Mouse (Mus musculus): Measurements from ENCODE around the gene Nxn. TPM values are rescaled to one million over a fixed set of nuclear protein-coding genes. Genes with fewer than 3 reads are reported as not detected.

Nxn gene
- polyA plus RNA-seq, 1 experiment, result 24.7 TPM

GRCm38 (mm10) chr11:76397650-76398311, 1.2 kb downstream of the Nxn start:
- WGBS, result 2% methylated on average over 26 of the region's 26 CpGs
- Histone ChIP-seq H3K4me1 (replicated peaks; ENCODE audit: control insufficient read depth, insufficient read depth, low read length) (peaks cover 13% of the 10 kb centered on the region), H3K36me3 (ENCODE audit: control insufficient read depth, insufficient read depth, low read length) (no peaks in the 10 kb centered on the region), H3K27ac (ENCODE audit: control insufficient read depth, insufficient read depth, low read length) (no peak overlapping the region), H3K4me3 (ENCODE audit: control insufficient read depth, insufficient read depth, low read length) (peak overlapping the region; percentile 77), H3K27me3 (ENCODE audit: control insufficient read depth, insufficient read depth, low read length) (no peaks in the 10 kb centered on the region)
- DNase-seq, result peak; percentile 21
- no peak for TF ChIP-seq POLR2A (IDR thresholded peaks at IDR 0.05; ENCODE audit: control insufficient read depth, extremely low read depth, insufficient read depth, low read length, poor library complexity)
- no peak for TF ChIP-seq CTCF (IDR thresholded peaks at IDR 0.05; ENCODE audit: borderline replicate concordance, control insufficient read depth, extremely low read depth, insufficient read depth, low read length, poor library complexity)

DNA sequence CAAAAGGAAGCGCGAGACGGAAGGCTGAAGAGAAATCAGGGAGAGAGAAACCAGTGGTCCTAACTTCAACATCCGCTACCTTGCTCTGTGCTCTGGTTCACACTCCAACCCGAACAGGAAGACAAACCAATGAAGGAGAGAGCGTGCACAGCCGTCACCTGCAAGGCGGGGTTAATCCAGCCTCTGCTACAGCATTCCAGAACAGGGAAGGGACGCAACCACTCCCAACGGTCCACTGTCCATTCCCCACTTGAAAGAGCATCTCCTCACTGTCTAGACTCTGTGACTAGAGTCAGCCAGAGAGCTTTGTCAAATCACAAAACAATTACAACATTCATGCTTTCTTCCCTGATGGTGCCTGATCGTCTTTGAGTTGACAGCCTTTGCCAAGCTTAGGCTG, 5.9 kb downstream of the Nxn start:
- H3K4me3 ChIP-seq (ENCODE audit: control insufficient read depth, insufficient read depth, low read length), result no peak overlapping the region
- no peaks in the 10 kb centered on the region for H3K27me3 ChIP-seq (ENCODE audit: control insufficient read depth, insufficient read depth, low read length)
- H3K4me1 ChIP-seq (replicated peaks; ENCODE audit: control insufficient read depth, insufficient read depth, low read length), result peaks cover 7% of the 10 kb centered on the region; the same call in 1 of the 2 replicates
- no peaks in the 10 kb centered on the region for H3K36me3 ChIP-seq (ENCODE audit: control insufficient read depth, insufficient read depth, low read length)
- no peak for DNase-seq
- TF ChIP-seq CTCF (IDR thresholded peaks at IDR 0.05; ENCODE audit: borderline replicate concordance, control insufficient read depth, extremely low read depth, insufficient read depth, low read length, poor library complexity) (no peak), POLR2A (IDR thresholded peaks at IDR 0.05; ENCODE audit: control insufficient read depth, extremely low read depth, insufficient read depth, low read length, poor library complexity) (no peak)
- no peak overlapping the region for H3K27ac ChIP-seq (ENCODE audit: control insufficient read depth, insufficient read depth, low read length)
- WGBS, result 96% methylated on average over 11 of the region's 11 CpGs

- TF ChIP-seq POLR2A (IDR thresholded peaks at IDR 0.05; ENCODE audit: control insufficient read depth, extremely low read depth, insufficient read depth, low read length, poor library complexity) (no peak), CTCF (IDR thresholded peaks at IDR 0.05; ENCODE audit: borderline replicate concordance, control insufficient read depth, extremely low read depth, insufficient read depth, low read length, poor library complexity) (no peak)
- no peaks in the 10 kb centered on the region for H3K27me3 ChIP-seq (ENCODE audit: control insufficient read depth, insufficient read depth, low read length)
- H3K4me3 ChIP-seq (ENCODE audit: control insufficient read depth, insufficient read depth, low read length), result no peak overlapping the region
- H3K27ac ChIP-seq (ENCODE audit: control insufficient read depth, insufficient read depth, low read length), result no peak overlapping the region
- H3K4me1 ChIP-seq (replicated peaks; ENCODE audit: control insufficient read depth, insufficient read depth, low read length), result peaks cover 5% of the 10 kb centered on the region; the same call in 1 of the 2 replicates
- no peak for DNase-seq
- H3K36me3 ChIP-seq (ENCODE audit: control insufficient read depth, insufficient read depth, low read length), result no peaks in the 10 kb centered on the region
- WGBS, result 95% methylated on average over 7 of the region's 7 CpGs
Measured at GRCm38 (mm10) chr11:76392532-76392931, 6.4 kb downstream of the Nxn start.

DNA sequence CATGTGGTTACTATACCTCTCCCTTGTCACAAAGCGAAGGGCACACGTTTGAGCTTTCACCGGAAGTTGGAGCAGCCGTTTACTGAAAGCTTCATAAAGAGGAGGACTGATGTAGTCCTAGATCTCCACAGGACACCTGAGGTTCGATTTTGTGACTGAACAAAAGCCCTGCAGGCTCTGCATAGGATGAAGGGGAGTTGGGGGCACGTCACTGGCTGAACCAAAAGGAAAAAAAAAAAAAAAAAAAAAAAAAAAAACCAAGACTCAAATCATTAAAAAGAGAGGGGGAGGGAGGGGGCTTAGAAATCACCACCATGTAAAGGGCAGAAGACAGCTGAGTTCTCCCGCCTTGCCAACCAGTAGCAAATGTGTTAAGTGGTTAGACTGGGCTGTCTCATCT, 10.2 kb downstream of the Nxn start:
- TF ChIP-seq POLR2A (IDR thresholded peaks at IDR 0.05; ENCODE audit: control insufficient read depth, extremely low read depth, insufficient read depth, low read length, poor library complexity) (no peak), CTCF (IDR thresholded peaks at IDR 0.05; ENCODE audit: borderline replicate concordance, control insufficient read depth, extremely low read depth, insufficient read depth, low read length, poor library complexity) (no peak)
- WGBS, result 84% methylated on average over 7 of the region's 7 CpGs

DNA sequence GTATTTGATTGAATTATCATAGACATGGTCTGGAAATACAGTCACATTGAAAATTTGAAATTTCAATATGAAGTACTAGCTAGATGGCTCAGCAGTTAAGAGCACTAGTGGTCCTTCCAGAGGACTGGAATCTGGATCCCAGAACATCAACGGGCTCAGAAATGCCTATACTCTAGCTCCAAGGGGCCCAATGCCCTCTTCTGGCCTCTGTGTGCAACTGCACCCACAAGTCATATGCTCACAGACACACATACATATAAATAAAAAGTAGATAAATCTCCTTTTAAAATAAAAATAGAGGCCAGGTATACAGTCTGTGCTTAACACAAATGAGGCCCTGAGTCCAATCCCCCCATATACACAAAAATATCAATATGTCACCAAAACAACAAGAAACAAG, 11.8 kb downstream of the Nxn start:
- WGBS, result 100% methylated on average over 1 of the region's 1 CpGs
- no peaks in the 10 kb centered on the region for H3K4me1 ChIP-seq (replicated peaks; ENCODE audit: control insufficient read depth, insufficient read depth, low read length)
- DNase-seq, result no peak
- no peak overlapping the region for H3K27ac ChIP-seq (ENCODE audit: control insufficient read depth, insufficient read depth, low read length)
- no peak overlapping the region for H3K4me3 ChIP-seq (ENCODE audit: control insufficient read depth, insufficient read depth, low read length)
- no peaks in the 10 kb centered on the region for H3K27me3 ChIP-seq (ENCODE audit: control insufficient read depth, insufficient read depth, low read length)
- H3K36me3 ChIP-seq (ENCODE audit: control insufficient read depth, insufficient read depth, low read length), result no peaks in the 10 kb centered on the region
- TF ChIP-seq CTCF (IDR thresholded peaks at IDR 0.05; ENCODE audit: borderline replicate concordance, control insufficient read depth, extremely low read depth, insufficient read depth, low read length, poor library complexity), result no peak
- no peak for TF ChIP-seq POLR2A (IDR thresholded peaks at IDR 0.05; ENCODE audit: control insufficient read depth, extremely low read depth, insufficient read depth, low read length, poor library complexity)

More for the DNA sequence above, 10.2 kb downstream of the Nxn start:
- Histone ChIP-seq H3K27ac (ENCODE audit: control insufficient read depth, insufficient read depth, low read length) (no peak overlapping the region), H3K27me3 (ENCODE audit: control insufficient read depth, insufficient read depth, low read length) (no peaks in the 10 kb centered on the region), H3K4me1 (replicated peaks; ENCODE audit: control insufficient read depth, insufficient read depth, low read length) (no peaks in the 10 kb centered on the region), H3K36me3 (ENCODE audit: control insufficient read depth, insufficient read depth, low read length) (no peaks in the 10 kb centered on the region), H3K4me3 (ENCODE audit: control insufficient read depth, insufficient read depth, low read length) (no peak overlapping the region)
- DNase-seq, result no peak

DNA sequence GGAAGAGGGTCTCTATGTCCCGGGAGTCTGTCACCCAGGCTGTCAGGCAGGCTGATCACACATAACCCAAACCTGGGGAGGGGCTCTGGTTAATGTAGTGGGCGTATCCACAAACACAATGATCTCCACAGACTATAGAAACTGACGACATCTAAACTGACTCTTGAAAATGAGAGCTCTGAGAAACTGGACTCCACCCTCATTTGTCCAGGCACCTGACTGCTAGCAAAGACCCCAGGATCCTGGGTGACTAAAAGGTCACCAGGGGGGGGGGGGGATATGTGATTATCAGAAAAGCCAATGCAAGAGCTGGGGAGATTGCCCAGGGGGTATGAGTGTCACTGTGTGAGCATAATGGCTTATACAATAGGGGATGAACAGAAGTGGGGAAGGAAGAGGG, 13.2 kb downstream of the Nxn start:
- DNase-seq, result no peak
- no peaks in the 10 kb centered on the region for H3K4me1 ChIP-seq (replicated peaks; ENCODE audit: control insufficient read depth, insufficient read depth, low read length)
- WGBS, result 92% methylated on average over 3 of the region's 3 CpGs
- H3K27ac ChIP-seq (ENCODE audit: control insufficient read depth, insufficient read depth, low read length), result no peak overlapping the region
- no peaks in the 10 kb centered on the region for H3K27me3 ChIP-seq (ENCODE audit: control insufficient read depth, insufficient read depth, low read length)
- H3K36me3 ChIP-seq (ENCODE audit: control insufficient read depth, insufficient read depth, low read length), result no peaks in the 10 kb centered on the region
- H3K4me3 ChIP-seq (ENCODE audit: control insufficient read depth, insufficient read depth, low read length), result no peak overlapping the region
- TF ChIP-seq POLR2A (IDR thresholded peaks at IDR 0.05; ENCODE audit: control insufficient read depth, extremely low read depth, insufficient read depth, low read length, poor library complexity) (no peak), CTCF (IDR thresholded peaks at IDR 0.05; ENCODE audit: borderline replicate concordance, control insufficient read depth, extremely low read depth, insufficient read depth, low read length, poor library complexity) (no peak)

Measured in thymus, adult 2 months (tissue).